Mouse (Mus musculus): ENCODE data around the gene Mtch1. TPM values are rescaled to one million over a fixed set of nuclear protein-coding genes. Genes with fewer than 3 reads are reported as not detected.

Gene Mtch1
- polyA plus RNA-seq, 1 experiment: 10.3 TPM

- peaks cover 34% of the 10 kb centered on the region for H3K27me3 ChIP-seq (ENCODE audit: control insufficient read depth)
- TF ChIP-seq TAL1 (IDR thresholded peaks at IDR 0.05; ENCODE audit: low read length) (no peak), GATA1 (IDR thresholded peaks at IDR 0.05; ENCODE audit: low read length) (no peak)
- H3K4me3 ChIP-seq (replicated peaks): no peak overlapping the region
- H3K36me3 ChIP-seq (ENCODE audit: control insufficient read depth): no peaks in the 10 kb centered on the region
- H3K4me1 ChIP-seq (ENCODE audit: control insufficient read depth): peaks cover 13% of the 10 kb centered on the region
- H3K9me3 ChIP-seq (ENCODE audit: control insufficient read depth, low read length): peaks cover 2% of the 10 kb centered on the region; the same call in 1 of the 2 replicates
Measured at GRCm38 (mm10) chr17:29316891-29317290, 30.8 kb downstream of the Mtch1 start.

- Histone ChIP-seq H3K27me3 (ENCODE audit: control insufficient read depth) (peaks cover 24% of the 10 kb centered on the region), H3K4me3 (replicated peaks) (no peak overlapping the region), H3K4me1 (ENCODE audit: control insufficient read depth) (peaks cover 13% of the 10 kb centered on the region), H3K36me3 (ENCODE audit: control insufficient read depth) (no peaks in the 10 kb centered on the region), H3K9me3 (ENCODE audit: control insufficient read depth, low read length) (peaks cover 2% of the 10 kb centered on the region; the same call in 1 of the 2 replicates)
- TF ChIP-seq GATA1 (IDR thresholded peaks at IDR 0.05; ENCODE audit: low read length) (no peak), TAL1 (IDR thresholded peaks at IDR 0.05; ENCODE audit: low read length) (no peak)
Measured at GRCm38 (mm10) chr17:29315672-29316465, 31.9 kb downstream of the Mtch1 start.

DNA sequence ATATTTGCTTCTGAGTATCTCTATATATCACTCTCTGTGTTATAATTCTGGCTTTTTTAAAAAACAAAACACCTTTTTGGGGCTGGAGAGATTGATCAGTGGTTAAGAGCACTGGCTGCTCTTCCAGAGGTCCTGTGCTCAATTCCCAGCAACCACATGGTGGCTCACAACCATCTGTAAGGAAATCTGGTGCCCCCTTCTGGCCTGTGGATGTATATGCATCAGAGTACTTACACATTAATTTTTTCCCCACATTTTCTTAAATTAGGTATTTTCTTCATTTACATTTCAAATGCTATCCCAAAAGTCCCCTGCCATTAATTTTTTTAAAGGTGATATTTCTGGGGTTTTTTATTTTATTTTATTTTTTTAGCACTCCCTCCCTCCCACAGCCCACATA lies 34.4 kb downstream of the Mtch1 start:
- no peaks in the 10 kb centered on the region for H3K4me1 ChIP-seq (ENCODE audit: control insufficient read depth)
- TF ChIP-seq TAL1 (IDR thresholded peaks at IDR 0.05; ENCODE audit: low read length) (no peak), GATA1 (IDR thresholded peaks at IDR 0.05; ENCODE audit: low read length) (no peak)
- no peak overlapping the region for H3K4me3 ChIP-seq (replicated peaks)
- H3K36me3 ChIP-seq (ENCODE audit: control insufficient read depth): no peaks in the 10 kb centered on the region
- H3K9me3 ChIP-seq (ENCODE audit: control insufficient read depth, low read length): peaks cover 2% of the 10 kb centered on the region; the same call in 1 of the 2 replicates
- no peaks in the 10 kb centered on the region; the same call in 1 of the 2 replicates for H3K27me3 ChIP-seq (ENCODE audit: control insufficient read depth)

DNA sequence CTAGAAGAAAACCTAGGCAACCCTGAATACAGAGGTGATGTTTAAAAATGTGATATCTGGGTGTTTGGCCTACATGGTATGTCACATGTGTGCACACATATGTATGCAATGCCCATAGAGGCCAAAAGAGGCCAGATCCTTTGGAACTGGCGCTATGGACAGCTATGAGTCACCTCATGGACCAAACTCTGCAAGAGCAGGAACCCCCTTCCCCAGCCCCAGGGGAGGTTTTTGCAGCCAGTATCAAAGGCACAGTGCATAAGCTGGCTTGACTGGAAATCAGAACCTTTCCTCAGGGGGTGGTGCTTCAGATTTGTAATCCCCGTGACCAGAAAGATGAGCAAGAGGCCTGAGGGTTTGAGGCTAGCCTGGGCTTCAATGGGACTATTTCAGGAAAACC lies 35.7 kb downstream of the Mtch1 start:
- TF ChIP-seq TAL1 (IDR thresholded peaks at IDR 0.05; ENCODE audit: low read length) (no peak), GATA1 (IDR thresholded peaks at IDR 0.05; ENCODE audit: low read length) (no peak)
- Histone ChIP-seq H3K4me1 (ENCODE audit: control insufficient read depth) (no peaks in the 10 kb centered on the region), H3K27me3 (ENCODE audit: control insufficient read depth) (no peaks in the 10 kb centered on the region), H3K36me3 (ENCODE audit: control insufficient read depth) (no peaks in the 10 kb centered on the region), H3K9me3 (ENCODE audit: control insufficient read depth, low read length) (peaks cover 2% of the 10 kb centered on the region; the same call in 1 of the 2 replicates), H3K4me3 (replicated peaks) (no peak overlapping the region)

GRCm38 (mm10) chr17:29311602-29312001 lies 36.1 kb downstream of the Mtch1 start:
- Histone ChIP-seq H3K4me1 (ENCODE audit: control insufficient read depth) (no peaks in the 10 kb centered on the region), H3K36me3 (ENCODE audit: control insufficient read depth) (no peaks in the 10 kb centered on the region), H3K9me3 (ENCODE audit: control insufficient read depth, low read length) (peaks cover 2% of the 10 kb centered on the region; the same call in 1 of the 2 replicates), H3K4me3 (replicated peaks) (no peak overlapping the region), H3K27me3 (ENCODE audit: control insufficient read depth) (no peaks in the 10 kb centered on the region)
- TF ChIP-seq TAL1 (IDR thresholded peaks at IDR 0.05; ENCODE audit: low read length) (no peak), GATA1 (IDR thresholded peaks at IDR 0.05; ENCODE audit: low read length) (no peak)

DNA sequence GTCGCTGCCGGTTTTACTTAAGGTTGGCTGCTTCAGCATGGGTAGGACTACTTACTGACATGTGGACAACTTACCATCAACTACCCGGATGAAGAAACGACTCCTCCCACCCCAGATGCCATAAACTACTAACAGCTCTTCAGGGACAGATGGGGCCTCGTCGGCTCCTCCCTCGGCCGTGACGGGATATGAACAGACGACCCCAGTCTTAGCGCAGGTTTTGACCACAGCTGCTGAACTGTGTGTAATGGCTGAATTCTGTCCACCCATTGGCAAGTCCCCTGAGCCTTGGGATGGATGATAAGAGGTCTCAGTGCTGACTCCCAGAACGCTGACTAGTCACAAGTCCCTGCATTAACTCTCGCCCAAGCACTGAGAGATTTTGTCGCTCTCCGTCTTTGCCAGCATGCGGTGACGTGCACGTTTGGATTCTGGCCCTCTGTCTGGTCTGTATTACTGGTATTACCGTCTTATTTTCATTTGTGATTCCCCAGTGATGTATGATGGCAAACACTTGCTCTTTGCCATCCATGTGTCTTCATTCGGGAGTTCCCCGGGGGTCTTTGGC lies 37.6 kb downstream of the Mtch1 start:
- Histone ChIP-seq H3K9me3 (ENCODE audit: control insufficient read depth, low read length) (peaks cover 2% of the 10 kb centered on the region; the same call in 1 of the 2 replicates), H3K27me3 (ENCODE audit: control insufficient read depth) (peaks cover 5% of the 10 kb centered on the region; the same call in 1 of the 2 replicates), H3K4me3 (replicated peaks) (no peak overlapping the region), H3K36me3 (ENCODE audit: control insufficient read depth) (no peaks in the 10 kb centered on the region), H3K4me1 (ENCODE audit: control insufficient read depth) (no peaks in the 10 kb centered on the region; the same call in 1 of the 2 replicates)
- TF ChIP-seq TAL1 (IDR thresholded peaks at IDR 0.05; ENCODE audit: low read length) (no peak), GATA1 (IDR thresholded peaks at IDR 0.05; ENCODE audit: low read length) (no peak)

DNA sequence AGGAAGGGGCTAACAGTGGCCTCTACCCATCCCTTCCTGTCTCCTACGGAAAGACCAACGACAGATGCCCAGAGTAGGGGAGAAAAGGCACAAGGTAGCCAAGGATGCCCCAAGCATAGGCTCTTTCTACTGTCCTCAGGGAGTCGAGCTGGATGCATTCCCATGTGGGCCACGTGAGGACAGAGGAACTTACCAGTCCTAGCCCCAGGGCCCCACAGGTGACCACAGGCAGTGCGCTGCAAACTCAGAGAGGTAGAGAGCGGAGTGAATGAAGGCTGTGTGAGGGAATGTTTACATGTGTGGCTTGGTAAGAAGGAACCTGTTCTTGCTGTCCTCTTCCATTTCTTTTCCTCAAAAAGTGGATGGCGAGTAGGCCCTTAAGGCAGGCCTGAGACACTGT lies 41.9 kb downstream of the Mtch1 start:
- Histone ChIP-seq H3K9me3 (ENCODE audit: control insufficient read depth, low read length) (no peaks in the 10 kb centered on the region), H3K27me3 (ENCODE audit: control insufficient read depth) (peaks cover 7% of the 10 kb centered on the region; the same call in 1 of the 2 replicates), H3K4me3 (replicated peaks) (no peak overlapping the region), H3K4me1 (ENCODE audit: control insufficient read depth) (peaks cover 2% of the 10 kb centered on the region), H3K36me3 (ENCODE audit: control insufficient read depth) (peaks cover 16% of the 10 kb centered on the region)
- no peak for TF ChIP-seq TAL1 (IDR thresholded peaks at IDR 0.05; ENCODE audit: low read length)
- TF ChIP-seq GATA1 (IDR thresholded peaks at IDR 0.05; ENCODE audit: low read length): no peak

DNA sequence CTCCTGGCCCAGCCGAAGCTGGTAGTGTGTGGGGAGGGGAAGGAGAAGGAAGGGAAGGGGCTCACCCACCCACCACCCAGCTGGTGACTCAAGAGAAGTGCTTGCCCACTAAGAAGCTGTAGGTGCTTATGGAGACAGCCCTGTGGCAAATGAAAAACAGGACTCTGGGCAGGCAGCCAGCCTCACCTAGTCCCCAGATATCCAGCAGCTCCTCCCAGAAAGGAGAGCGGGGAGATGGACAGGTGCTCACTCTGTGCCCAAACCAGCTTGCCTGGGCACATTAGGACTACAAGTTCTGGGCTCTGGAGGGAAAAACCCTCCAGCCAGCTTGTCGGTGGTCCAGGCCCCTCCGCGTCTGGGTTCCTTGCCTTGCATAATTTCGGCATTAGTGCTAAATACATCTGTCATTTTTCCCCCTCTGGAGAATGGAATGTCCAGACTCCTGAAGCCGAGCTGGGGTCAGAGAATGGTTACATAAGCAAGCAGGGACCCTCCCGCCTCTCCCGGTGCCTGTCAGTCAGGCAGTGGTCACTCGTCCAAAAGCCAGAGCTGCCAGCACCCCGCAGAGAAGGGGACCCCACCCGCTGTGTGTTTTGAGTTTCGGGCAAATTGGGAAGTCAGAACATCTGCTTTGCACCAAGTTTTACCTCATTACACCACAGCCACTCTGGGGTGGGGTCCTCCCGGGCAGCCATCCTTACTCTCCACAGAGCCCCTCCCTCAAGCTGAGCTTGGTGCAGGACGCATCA lies 42.5 kb downstream of the Mtch1 start:
- Histone ChIP-seq H3K4me3 (replicated peaks) (no peak overlapping the region), H3K4me1 (ENCODE audit: control insufficient read depth) (peaks cover 2% of the 10 kb centered on the region), H3K27me3 (ENCODE audit: control insufficient read depth) (peaks cover 7% of the 10 kb centered on the region; the same call in 1 of the 2 replicates), H3K36me3 (ENCODE audit: control insufficient read depth) (peaks cover 20% of the 10 kb centered on the region), H3K9me3 (ENCODE audit: control insufficient read depth, low read length) (no peaks in the 10 kb centered on the region)
- no peak for TF ChIP-seq TAL1 (IDR thresholded peaks at IDR 0.05; ENCODE audit: low read length)
- no peak for TF ChIP-seq GATA1 (IDR thresholded peaks at IDR 0.05; ENCODE audit: low read length)

Data from erythroblast, embryonic 14.5 days (primary cell).